Mouse (Mus musculus) liver, embryonic 15.5 days (tissue): ENCODE measurements around the gene Stc2. TPM values are rescaled to one million over a fixed set of nuclear protein-coding genes. Genes with fewer than 3 reads are reported as not detected.

Experiments
- ATAC-seq: fragments of 200-750 bp; cut with Nextera tagmentation; 2 replicates; pipeline ENCODE4 v1.8.0; 2017; ENCODE audit warnings: moderate number of reproducible peaks, mild to moderate bottlenecking, moderate library complexity; ENCODE audit not compliant: insufficient read depth
- H3K27ac ChIP-seq: fragments of 300-500 bp; sonication (generic); replicated peaks from 2 replicates; pipeline ENCODE4 v1.5.1; 2015; ENCODE audit warnings: mild to moderate bottlenecking, inconsistent platforms
- H3K27me3 ChIP-seq: fragments of 300-500 bp; sonication (generic); 2 replicates; pipeline ENCODE4 v1.6.1; 2015; ENCODE audit warnings: mild to moderate bottlenecking, inconsistent platforms
- H3K36me3 ChIP-seq: fragments of 300-500 bp; sonication (generic); replicated peaks from 2 replicates; pipeline ENCODE4 v1.6.1; 2015; ENCODE audit warnings: moderate library complexity, mild to moderate bottlenecking, inconsistent platforms
- H3K4me1 ChIP-seq: fragments of 300-500 bp; sonication (generic); replicated peaks from 2 replicates; pipeline ENCODE4 v1.6.1; 2015; ENCODE audit warnings: inconsistent platforms
- H3K4me2 ChIP-seq: fragments of 300-500 bp; sonication (generic); 2 replicates; pipeline ENCODE4 v1.6.1; 2015; ENCODE audit warnings: moderate library complexity, mild to moderate bottlenecking, inconsistent platforms
- H3K4me3 ChIP-seq: fragments of 300-500 bp; sonication (generic); replicated peaks from 2 replicates; pipeline ENCODE4 v1.5.1; 2015; ENCODE audit warnings: mild to moderate bottlenecking, inconsistent platforms
- H3K9ac ChIP-seq: fragments of 300-500 bp; sonication (generic); 2 replicates; pipeline ENCODE4 v1.6.1; 2015; ENCODE audit warnings: moderate library complexity, mild to moderate bottlenecking, inconsistent platforms
- H3K9me3 ChIP-seq: fragments of 300-500 bp; sonication (generic); replicated peaks from 2 replicates; pipeline ENCODE4 v1.6.1; 2016; ENCODE audit warnings: inconsistent platforms
- WGBS: fragments of 180-500 bp; shearing (Covaris S2); methylation state at CpG from one replicate; pipeline ENCODE4 v1.1.7; 2015; ENCODE audit warnings: mixed read lengths; ENCODE audit not compliant: insufficient replicate concordance; 5-methylcytosine and 5-hydroxymethylcytosine counted together
- polyA plus RNA-seq: library from polyadenylated mRNA; unstranded; fragments of >200 nt; fragmentation: Nextera tagmentation; extraction: Ambion mirVana; gene quantifications from 2 replicates; pipeline ENCODE4 v1.2.1, GENCODE M21; 2015

The Stc2 gene
- 0.28 and 0.46 TPM in 2 replicates for polyA plus RNA-seq

- peak within 1 kb of the TSS; percentile 44 for H3K4me3 ChIP-seq
- H3K9me3 ChIP-seq = no peaks in the 10 kb centered on the region
- WGBS = under 1% methylated on average over 51 of the region's 51 CpGs
- H3K27ac ChIP-seq = no peak within 1 kb of the TSS
- H3K4me2 ChIP-seq = peak within 1 kb of the TSS; percentile 67
- H3K27me3 ChIP-seq = peaks cover 58% of the 10 kb centered on the region
- ATAC-seq = peak; percentile 35
- no peak within 1 kb of the TSS for H3K9ac ChIP-seq
- peaks cover 21% of the 10 kb centered on the region for H3K4me1 ChIP-seq
- no peaks in the 10 kb centered on the region for H3K36me3 ChIP-seq
Measured at GRCm38 (mm10) chr11:31369648-31370286, at the start of gene Stc2. Gene Stc2, minus strand, starts transcription at chr11:31370074.

- H3K27ac ChIP-seq = no peak overlapping the region
- no peak overlapping the region for H3K4me2 ChIP-seq
- no peak overlapping the region for H3K9ac ChIP-seq
- ATAC-seq = no peak
- WGBS = 52% methylated on average over 5 of the region's 5 CpGs
- H3K27me3 ChIP-seq = no peaks in the 10 kb centered on the region
- H3K9me3 ChIP-seq = no peaks in the 10 kb centered on the region
- no peaks in the 10 kb centered on the region for H3K36me3 ChIP-seq
- H3K4me1 ChIP-seq = no peaks in the 10 kb centered on the region
- no peak overlapping the region for H3K4me3 ChIP-seq
Measured at GRCm38 (mm10) chr11:31417071-31417470, 47.2 kb upstream of the Stc2 start.

GRCm38 (mm10) chr11:31412376-31412775 is 42.5 kb upstream of the Stc2 start:
- 53% methylated on average over 3 of the region's 3 CpGs for WGBS
- Histone ChIP-seq H3K9me3 (no peaks in the 10 kb centered on the region), H3K4me2 (no peak overlapping the region), H3K4me1 (no peaks in the 10 kb centered on the region), H3K27me3 (no peaks in the 10 kb centered on the region), H3K27ac (no peak overlapping the region), H3K9ac (no peak overlapping the region), H3K4me3 (no peak overlapping the region), H3K36me3 (no peaks in the 10 kb centered on the region)
- no peak for ATAC-seq

- H3K27me3 ChIP-seq = no peaks in the 10 kb centered on the region
- H3K27ac ChIP-seq = no peak overlapping the region
- H3K4me3 ChIP-seq = no peak overlapping the region
- no peak for ATAC-seq
- no peak overlapping the region for H3K9ac ChIP-seq
- H3K4me1 ChIP-seq = no peaks in the 10 kb centered on the region
- no peak overlapping the region for H3K4me2 ChIP-seq
- H3K36me3 ChIP-seq = no peaks in the 10 kb centered on the region
- H3K9me3 ChIP-seq = no peaks in the 10 kb centered on the region
- 61% methylated on average over 1 of the region's 1 CpGs for WGBS
Measured at GRCm38 (mm10) chr11:31406736-31407135, 36.9 kb upstream of the Stc2 start.

- Histone ChIP-seq H3K27me3 (no peaks in the 10 kb centered on the region), H3K4me3 (no peak overlapping the region), H3K9ac (no peak overlapping the region), H3K27ac (no peak overlapping the region), H3K9me3 (no peaks in the 10 kb centered on the region), H3K36me3 (no peaks in the 10 kb centered on the region), H3K4me1 (no peaks in the 10 kb centered on the region), H3K4me2 (no peak overlapping the region)
- WGBS = 52% methylated on average over 1 of the region's 1 CpGs
- ATAC-seq = no peak
Measured at GRCm38 (mm10) chr11:31403080-31403479, 33.2 kb upstream of the Stc2 start.

GRCm38 (mm10) chr11:31398604-31399003 is 28.7 kb upstream of the Stc2 start:
- Histone ChIP-seq H3K4me2 (no peak overlapping the region), H3K4me3 (no peak overlapping the region), H3K27ac (no peak overlapping the region), H3K9ac (no peak overlapping the region), H3K36me3 (no peaks in the 10 kb centered on the region), H3K27me3 (no peaks in the 10 kb centered on the region), H3K4me1 (no peaks in the 10 kb centered on the region), H3K9me3 (no peaks in the 10 kb centered on the region)
- no peak for ATAC-seq
- 39% methylated on average over 2 of the region's 2 CpGs for WGBS

- H3K9ac ChIP-seq = no peak overlapping the region
- H3K4me3 ChIP-seq = no peak overlapping the region
- no peak for ATAC-seq
- no peak overlapping the region for H3K27ac ChIP-seq
- no peaks in the 10 kb centered on the region for H3K4me1 ChIP-seq
- H3K36me3 ChIP-seq = no peaks in the 10 kb centered on the region
- H3K9me3 ChIP-seq = no peaks in the 10 kb centered on the region
- H3K27me3 ChIP-seq = no peaks in the 10 kb centered on the region
- no peak overlapping the region for H3K4me2 ChIP-seq
- WGBS = 42% methylated on average over 6 of the region's 6 CpGs
Measured at GRCm38 (mm10) chr11:31396638-31397417, 27.0 kb upstream of the Stc2 start.

- H3K4me2 ChIP-seq = no peak overlapping the region
- H3K4me3 ChIP-seq = no peak overlapping the region
- 45% methylated on average over 6 of the region's 6 CpGs for WGBS
- no peak for ATAC-seq
- no peaks in the 10 kb centered on the region for H3K27me3 ChIP-seq
- H3K9me3 ChIP-seq = no peaks in the 10 kb centered on the region
- no peak overlapping the region for H3K27ac ChIP-seq
- no peak overlapping the region for H3K9ac ChIP-seq
- H3K4me1 ChIP-seq = no peaks in the 10 kb centered on the region
- no peaks in the 10 kb centered on the region for H3K36me3 ChIP-seq
Measured at GRCm38 (mm10) chr11:31394026-31394425, 24.2 kb upstream of the Stc2 start.

- H3K4me2 ChIP-seq = no peak overlapping the region
- no peaks in the 10 kb centered on the region for H3K9me3 ChIP-seq
- no peaks in the 10 kb centered on the region for H3K4me1 ChIP-seq
- no peak overlapping the region for H3K9ac ChIP-seq
- no peak overlapping the region for H3K27ac ChIP-seq
- no peak for ATAC-seq
- H3K27me3 ChIP-seq = no peaks in the 10 kb centered on the region
- no peaks in the 10 kb centered on the region for H3K36me3 ChIP-seq
- 53% methylated on average over 5 of the region's 5 CpGs for WGBS
- H3K4me3 ChIP-seq = no peak overlapping the region
Measured at GRCm38 (mm10) chr11:31392340-31392739, 22.5 kb upstream of the Stc2 start.

GRCm38 (mm10) chr11:31388890-31389289 is 19.0 kb upstream of the Stc2 start:
- ATAC-seq = no peak
- no peak overlapping the region for H3K9ac ChIP-seq
- H3K36me3 ChIP-seq = no peaks in the 10 kb centered on the region
- no peak overlapping the region for H3K4me3 ChIP-seq
- no peaks in the 10 kb centered on the region for H3K4me1 ChIP-seq
- 46% methylated on average over 4 of the region's 4 CpGs for WGBS
- H3K4me2 ChIP-seq = no peak overlapping the region
- H3K27me3 ChIP-seq = no peaks in the 10 kb centered on the region
- no peaks in the 10 kb centered on the region for H3K9me3 ChIP-seq
- H3K27ac ChIP-seq = no peak overlapping the region

GRCm38 (mm10) chr11:31387526-31387925 is 17.7 kb upstream of the Stc2 start:
- Histone ChIP-seq H3K4me3 (no peak overlapping the region), H3K27me3 (no peaks in the 10 kb centered on the region), H3K4me1 (no peaks in the 10 kb centered on the region), H3K36me3 (no peaks in the 10 kb centered on the region), H3K9ac (no peak overlapping the region), H3K9me3 (no peaks in the 10 kb centered on the region), H3K4me2 (no peak overlapping the region), H3K27ac (no peak overlapping the region)
- WGBS = 65% methylated on average over 5 of the region's 5 CpGs
- ATAC-seq = no peak
